Mouse (Mus musculus) spleen, adult 2 months (tissue): ENCODE results near the gene Krtap12-1. TPM values are rescaled to one million over a fixed set of nuclear protein-coding genes. Genes with fewer than 3 reads are reported as not detected.
"Not testable (repeated sequence)": the region's sequence is repeated elsewhere in the genome, so short reads cannot be mapped to it uniquely, and the experiment has no call there.

ENCODE experiments used
- DNase-seq, 2 experiments: peaks; one replicate each; pipeline versions ENCODE4 v3.0.0 to v3.0.0-alpha.2; 2012 to 2021; ENCODE audit warnings: low spot score in 2 of 2, low read depth in 1 of 2
- H3K27ac ChIP-seq: fragments of 200-500 bp; 2 replicates; pipeline ENCODE4 v1.5.1; 2012; ENCODE audit warnings: low read length, inconsistent platforms; ENCODE audit not compliant: insufficient read depth
- H3K27me3 ChIP-seq: fragments of 200-500 bp; 2 replicates; pipeline ENCODE4 v1.6.1; 2012; ENCODE audit warnings: mild to moderate bottlenecking, moderate library complexity, low read length, inconsistent platforms; ENCODE audit not compliant: control insufficient read depth, insufficient read depth
- H3K36me3 ChIP-seq: fragments of 200-500 bp; 2 replicates; pipeline ENCODE4 v1.6.1; 2012; ENCODE audit warnings: mild to moderate bottlenecking, low read length, inconsistent platforms; ENCODE audit not compliant: control insufficient read depth, insufficient read depth
- H3K4me1 ChIP-seq: fragments of 200-500 bp; 2 replicates; pipeline ENCODE4 v1.6.1; 2011; ENCODE audit warnings: inconsistent platforms; ENCODE audit not compliant: control insufficient read depth, insufficient read depth, insufficient read length
- H3K4me3 ChIP-seq: fragments of 200-500 bp; 2 replicates; pipeline ENCODE4 v1.5.1; 2011; ENCODE audit warnings: mild to moderate bottlenecking, inconsistent platforms; ENCODE audit not compliant: insufficient read depth, insufficient read length; ENCODE audit errors: extremely low read depth
- CTCF ChIP-seq: fragments of 200-500 bp; IDR thresholded peaks from 2 replicates; pipeline ENCODE4 v1.5.1; 2011; ENCODE audit warnings: mild to moderate bottlenecking, inconsistent platforms; ENCODE audit not compliant: insufficient read depth, insufficient read length, insufficient replicate concordance; ENCODE audit errors: extremely low read depth
- POLR2A ChIP-seq: fragments of 200-500 bp; IDR thresholded peaks from 2 replicates; pipeline ENCODE4 v1.6.1; 2011; ENCODE audit warnings: low read depth, low read length, inconsistent platforms
- WGBS: fragments of 180-500 bp; shearing (Covaris S2); methylation state at CpG from one replicate; pipeline ENCODE4 v1.1.7; 2018; 5-methylcytosine and 5-hydroxymethylcytosine counted together
- polyA plus RNA-seq: library from polyadenylated mRNA; depleted of rRNA; stranded (reverse); fragments of >200 nt; gene quantifications from 2 replicates; pipeline ENCODE4 v1.2.3, GENCODE M21; 2012

Krtap12-1 gene
- polyA plus RNA-seq, 1 experiment = not detected

DNA sequence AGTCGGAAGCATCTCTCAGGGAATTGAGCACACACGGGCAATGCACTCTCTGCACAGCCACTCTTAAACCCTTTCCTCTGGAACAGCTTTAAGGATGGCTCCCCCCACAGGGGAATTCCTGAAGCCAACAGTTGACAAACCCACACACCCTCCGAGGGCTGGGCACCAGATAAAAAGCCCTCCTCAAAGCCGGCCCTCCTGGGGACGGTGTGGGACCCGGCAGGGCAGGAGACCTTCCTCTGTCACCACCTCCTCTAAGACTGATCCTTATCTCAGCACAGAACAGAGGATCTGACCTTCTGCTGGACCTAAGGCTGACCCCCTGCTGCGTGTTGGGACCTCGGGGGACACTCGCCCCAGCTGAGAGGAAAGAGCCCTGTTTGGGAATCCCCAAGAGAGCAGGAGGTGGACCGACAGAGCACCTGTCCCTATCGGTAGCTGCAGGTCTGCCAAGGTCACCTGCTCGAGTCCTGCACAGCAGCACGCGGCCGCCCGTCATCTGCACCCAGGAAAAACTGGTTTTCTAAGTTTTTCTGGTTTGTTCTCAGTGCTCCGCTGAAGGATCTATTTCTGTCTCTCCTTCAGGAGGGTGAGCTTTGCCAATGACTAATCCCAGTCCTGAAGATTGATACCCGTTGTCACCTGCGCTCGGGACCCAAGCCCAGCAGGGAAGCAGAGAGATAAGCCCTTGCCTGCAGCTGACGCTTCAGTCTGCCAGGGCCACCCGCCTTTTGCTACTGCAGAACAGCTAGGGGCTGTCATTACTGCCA, 34.3 kb upstream of the Krtap12-1 start, which contains the start of gene Tspear:
Tspear (plus strand) TSS at position 675 of the 770 bp plus-strand sequence.
- DNase-seq = no peak
- TF ChIP-seq CTCF (no peak), POLR2A (no peak)
- WGBS = 17% methylated on average over 22 of the region's 22 CpGs

DNA sequence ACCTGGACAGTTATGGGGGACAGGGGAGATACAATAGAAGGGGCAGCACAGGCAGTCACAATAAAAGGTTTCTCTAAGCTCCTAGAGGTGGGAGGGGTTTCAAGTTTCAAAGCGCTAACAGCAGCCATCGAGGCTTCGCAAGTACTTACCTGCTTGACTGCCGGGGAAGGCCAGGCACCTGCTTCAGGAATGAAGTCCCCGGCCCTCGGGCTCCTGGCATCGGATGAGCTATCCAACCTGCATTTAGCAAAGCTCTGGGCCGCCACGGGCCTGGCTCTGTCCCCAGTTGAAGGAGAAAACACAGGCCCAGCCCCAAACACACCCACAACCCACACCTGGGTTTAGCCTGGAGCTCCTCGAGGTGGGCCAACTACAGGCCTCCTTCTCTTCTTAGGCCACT, 33.4 kb upstream of the Krtap12-1 start:
- Histone ChIP-seq H3K4me1 (no peaks in the 10 kb centered on the region), H3K27ac (no peak overlapping the region), H3K4me3 (no peak overlapping the region), H3K36me3 (no peaks in the 10 kb centered on the region), H3K27me3 (peaks cover 2% of the 10 kb centered on the region; the same call in 1 of the 2 replicates)
- DNase-seq = no peak
- TF ChIP-seq POLR2A = no peak
- no peak for TF ChIP-seq CTCF
- 53% methylated on average over 10 of the region's 10 CpGs for WGBS

More for the DNA sequence above, 34.3 kb upstream of the Krtap12-1 start, which contains the start of gene Tspear:
- Histone ChIP-seq H3K27me3 (peaks cover 2% of the 10 kb centered on the region; the same call in 1 of the 2 replicates), H3K4me3 (no peak within 1 kb of the TSS), H3K4me1 (no peaks in the 10 kb centered on the region), H3K27ac (no peak within 1 kb of the TSS), H3K36me3 (no peaks in the 10 kb centered on the region)

DNA sequence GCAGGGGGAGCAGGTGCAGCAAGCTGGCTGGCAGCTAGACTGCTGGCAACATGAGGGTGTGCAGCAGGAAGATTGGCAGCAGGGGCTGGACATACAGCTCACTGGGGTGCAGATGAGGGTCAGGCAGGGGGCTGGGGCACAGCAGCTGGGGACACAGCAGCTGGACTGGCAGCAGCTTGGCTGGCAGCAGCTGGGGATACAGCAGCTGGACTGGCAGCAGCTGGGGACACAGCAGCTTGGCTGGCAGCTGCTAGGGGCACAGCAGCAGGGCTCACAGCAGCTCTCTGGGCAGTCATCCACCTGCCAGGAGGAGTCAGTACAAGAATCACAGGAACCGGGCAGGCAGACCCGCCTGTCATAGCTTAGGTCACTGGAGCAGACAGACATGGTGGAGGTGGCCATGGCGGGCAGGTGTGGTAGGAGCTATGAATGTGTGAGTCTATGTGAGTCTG, 30.0 kb upstream of the Krtap12-1 start, which contains the start of gene Gm19402:
Gm19402 (minus strand) TSS at position 402 of the 452 bp plus-strand sequence.
- not testable (repeated sequence) for H3K4me1 ChIP-seq, DNase-seq, H3K36me3 ChIP-seq, H3K4me3 ChIP-seq, H3K27me3 ChIP-seq, H3K27ac ChIP-seq
- 52% methylated on average over 3 of the region's 3 CpGs for WGBS

DNA sequence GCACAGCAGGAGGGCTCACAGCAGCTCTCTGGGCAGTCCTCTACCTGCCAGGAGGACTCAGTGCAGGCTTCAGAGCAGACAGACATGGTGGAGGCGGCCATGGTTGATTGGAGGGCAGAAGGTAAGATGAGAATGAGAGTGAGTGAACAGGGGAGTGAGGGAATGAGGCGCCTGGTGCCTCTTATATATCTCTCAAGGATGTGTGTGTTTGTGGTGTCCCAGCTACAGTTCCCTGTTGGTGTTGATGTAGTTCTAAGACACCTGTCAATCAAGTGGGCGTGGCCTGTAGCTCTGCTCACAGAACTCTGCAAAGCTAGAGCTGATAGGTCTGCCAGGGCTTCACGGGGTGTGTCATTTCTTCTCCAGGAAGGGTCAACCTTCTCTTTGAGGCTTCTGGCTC, 23.3 kb upstream of the Krtap12-1 start, which contains the start of gene Gm9508:
Gm9508 (minus strand) TSS at position 101 of the 400 bp plus-strand sequence.
- no peak within 1 kb of the TSS for H3K4me3 ChIP-seq
- DNase-seq = no peak
- no peak within 1 kb of the TSS for H3K27ac ChIP-seq
- H3K27me3 ChIP-seq = no peaks in the 10 kb centered on the region
- no peaks in the 10 kb centered on the region for H3K4me1 ChIP-seq
- TF ChIP-seq CTCF (no peak), POLR2A (no peak)
- H3K36me3 ChIP-seq = no peaks in the 10 kb centered on the region
- 56% methylated on average over 4 of the region's 4 CpGs for WGBS

DNA sequence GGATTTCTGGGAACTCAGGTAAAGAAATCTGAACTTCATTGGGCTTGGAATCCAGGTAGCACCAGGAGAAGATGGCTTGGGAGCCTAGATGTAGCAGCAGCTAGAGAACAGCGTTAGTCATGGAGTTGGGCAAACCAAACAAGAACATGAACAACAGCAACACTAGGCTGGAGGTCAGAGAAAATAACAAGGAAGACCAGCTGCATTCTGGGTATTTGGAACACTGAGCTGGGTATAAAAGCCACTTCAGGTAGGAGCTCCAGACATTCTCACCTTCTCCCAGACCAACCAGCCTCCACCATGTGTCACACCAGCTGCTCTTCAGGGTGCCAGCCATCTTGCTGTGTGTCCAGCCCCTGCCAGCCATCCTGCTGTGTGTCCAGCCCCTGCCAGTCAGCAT, 14.1 kb upstream of the Krtap12-1 start, which contains the start of gene Gm10272:
Gm10272 (plus strand) TSS at position 301 of the 400 bp plus-strand sequence.
- DNase-seq = no peak
- TF ChIP-seq POLR2A (no peak), CTCF (no peak)
- H3K36me3 ChIP-seq = no peaks in the 10 kb centered on the region
- H3K4me3 ChIP-seq = no peak within 1 kb of the TSS
- no peaks in the 10 kb centered on the region for H3K4me1 ChIP-seq
- WGBS = 86% methylated on average over 1 of the region's 1 CpGs
- no peak within 1 kb of the TSS for H3K27ac ChIP-seq
- no peaks in the 10 kb centered on the region for H3K27me3 ChIP-seq

DNA sequence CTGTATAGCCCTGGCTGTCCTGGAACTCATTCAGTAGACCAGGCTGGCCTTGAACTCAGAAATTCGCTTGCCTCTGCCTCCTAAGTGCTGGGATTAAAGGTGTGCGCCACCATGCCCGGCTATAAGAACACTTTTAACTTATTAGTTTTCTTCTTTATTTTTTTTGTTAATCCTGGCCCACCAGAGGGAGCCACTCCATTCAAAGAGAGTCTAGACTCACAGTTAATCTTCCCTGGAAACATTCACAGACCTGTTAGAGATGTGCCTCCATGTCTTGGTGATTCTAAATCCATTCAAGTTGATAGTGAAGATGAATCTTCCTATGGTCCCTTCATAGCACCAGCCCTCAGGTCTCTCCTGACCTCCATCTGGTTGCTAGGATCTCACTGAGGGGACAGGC, 10.6 kb upstream of the Krtap12-1 start:
- 77% methylated on average over 3 of the region's 3 CpGs for WGBS
- DNase-seq = no peak
- Histone ChIP-seq H3K36me3 (no peaks in the 10 kb centered on the region), H3K4me1 (peaks cover 8% of the 10 kb centered on the region), H3K27ac (no peak overlapping the region), H3K27me3 (no peaks in the 10 kb centered on the region), H3K4me3 (no peak overlapping the region)
- no peak for TF ChIP-seq POLR2A
- TF ChIP-seq CTCF = no peak

DNA sequence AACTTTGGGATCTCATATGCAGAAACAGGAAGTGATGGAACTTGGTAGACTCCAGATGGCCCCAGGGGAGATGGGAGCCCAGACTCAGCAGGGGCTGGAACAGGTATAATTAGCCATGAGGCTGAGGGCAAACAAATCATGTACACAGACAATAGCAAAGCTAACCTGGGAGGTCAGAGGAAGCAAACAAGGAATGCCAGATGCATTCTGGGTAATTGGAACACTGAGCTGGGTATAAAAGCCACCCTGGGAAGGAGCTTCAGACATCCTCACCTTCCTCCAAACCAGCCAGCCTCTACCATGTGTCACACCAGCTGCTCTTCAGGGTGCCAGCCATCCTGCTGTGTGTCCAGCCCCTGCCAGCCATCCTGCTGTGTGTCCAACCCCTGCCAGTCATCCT, 9.2 kb upstream of the Krtap12-1 start, which contains the start of gene Gm10024:
Gm10024 (plus strand) TSS at position 301 of the 400 bp plus-strand sequence.
- not testable (repeated sequence) for H3K27ac ChIP-seq, DNase-seq, H3K27me3 ChIP-seq, H3K4me1 ChIP-seq, H3K36me3 ChIP-seq, H3K4me3 ChIP-seq
